Mouse (Mus musculus) hindbrain, embryonic 10.5 days (tissue): Measurements from ENCODE around the gene Ngdn. TPM values are rescaled to one million over a fixed set of nuclear protein-coding genes. Genes with fewer than 3 reads are reported as not detected.
"Not testable (repeated sequence)": the region's sequence is repeated elsewhere in the genome, so short reads cannot be mapped to it uniquely, and the experiment has no call there.

ENCODE experiments used
- DNase-seq: peaks from one replicate; pipeline ENCODE4 v3.0.0-alpha.2; 2017; ENCODE audit warnings: low spot score
- H3K27ac ChIP-seq: fragments of 300-500 bp; sonication (generic); 2 replicates; pipeline ENCODE4 v1.5.1; 2016; ENCODE audit warnings: mild to moderate bottlenecking, moderate library complexity
- H3K27me3 ChIP-seq: fragments of 300-500 bp; sonication (generic); 2 replicates; pipeline ENCODE4 v1.6.1; 2016; ENCODE audit warnings: mild to moderate bottlenecking; ENCODE audit not compliant: poor library complexity, insufficient read depth, severe bottlenecking
- H3K36me3 ChIP-seq: fragments of 300-500 bp; sonication (generic); 2 replicates; pipeline ENCODE4 v1.6.1; 2016; ENCODE audit warnings: mild to moderate bottlenecking, moderate library complexity
- H3K4me1 ChIP-seq: fragments of 300-500 bp; sonication (generic); replicated peaks from 2 replicates; pipeline ENCODE4 v1.6.1; 2016; ENCODE audit warnings: mild to moderate bottlenecking
- H3K4me3 ChIP-seq: fragments of 300-500 bp; sonication (generic); 2 replicates; pipeline ENCODE4 v1.5.1; 2016; ENCODE audit warnings: mild to moderate bottlenecking, moderate library complexity
- H3K9me3 ChIP-seq: fragments of 300-500 bp; sonication (generic); 2 replicates; pipeline ENCODE4 v1.6.1; 2016; ENCODE audit warnings: mild to moderate bottlenecking, moderate library complexity
- WGBS: fragments of 180-500 bp; shearing (Covaris S2); methylation state at CpG from one replicate; pipeline ENCODE4 v1.1.7; 2016; 5-methylcytosine and 5-hydroxymethylcytosine counted together
- polyA plus RNA-seq: library from polyadenylated mRNA; unstranded; fragments of >200 nt; fragmentation: Nextera tagmentation; extraction: Ambion mirVana; gene quantifications from 2 replicates; pipeline ENCODE4 v1.2.1, GENCODE M21; 2016

Ngdn gene
- polyA plus RNA-seq, 1 experiment from 2014 or later = 73.5 TPM

DNA sequence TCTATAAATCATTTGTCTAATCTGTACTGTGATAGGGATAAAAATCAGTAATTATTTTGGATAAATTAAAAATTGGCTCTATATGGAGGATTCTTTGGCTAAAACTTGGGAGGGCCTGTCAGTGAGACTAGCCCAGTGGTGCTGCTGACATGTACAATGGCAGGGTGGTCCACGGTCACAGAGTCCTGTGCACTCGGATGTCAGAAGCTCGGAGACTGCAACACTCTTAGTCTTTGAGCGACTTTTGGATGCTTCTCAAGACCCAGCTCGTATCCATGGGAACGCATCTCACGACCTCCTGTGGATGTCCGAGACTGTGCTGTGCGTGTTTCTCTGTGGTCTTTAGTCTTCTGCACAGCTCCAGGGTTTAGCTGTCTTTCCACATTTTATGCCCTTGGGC is 5.1 kb downstream of the Ngdn start:
- peaks cover 72% of the 10 kb centered on the region for H3K36me3 ChIP-seq
- no peak overlapping the region for H3K4me3 ChIP-seq
- no peaks in the 10 kb centered on the region for H3K9me3 ChIP-seq
- no peak for DNase-seq
- peaks cover 7% of the 10 kb centered on the region for H3K4me1 ChIP-seq
- H3K27me3 ChIP-seq = peaks cover 4% of the 10 kb centered on the region; the same call in 1 of the 2 replicates
- 48% methylated on average over 9 of the region's 9 CpGs for WGBS
- H3K27ac ChIP-seq = no peak overlapping the region

- 90% methylated on average over 15 of the region's 15 CpGs for WGBS
- no peak overlapping the region for H3K4me3 ChIP-seq
- no peaks in the 10 kb centered on the region for H3K9me3 ChIP-seq
- H3K4me1 ChIP-seq = peaks cover 10% of the 10 kb centered on the region
- DNase-seq = no peak
- peaks cover 14% of the 10 kb centered on the region; the same call in 1 of the 2 replicates for H3K27me3 ChIP-seq
- peaks cover 66% of the 10 kb centered on the region for H3K36me3 ChIP-seq
- H3K27ac ChIP-seq = no peak overlapping the region
These were observed 7.8 kb downstream of the Ngdn start for GRCm38 (mm10) chr14:55023011-55023410.

DNA sequence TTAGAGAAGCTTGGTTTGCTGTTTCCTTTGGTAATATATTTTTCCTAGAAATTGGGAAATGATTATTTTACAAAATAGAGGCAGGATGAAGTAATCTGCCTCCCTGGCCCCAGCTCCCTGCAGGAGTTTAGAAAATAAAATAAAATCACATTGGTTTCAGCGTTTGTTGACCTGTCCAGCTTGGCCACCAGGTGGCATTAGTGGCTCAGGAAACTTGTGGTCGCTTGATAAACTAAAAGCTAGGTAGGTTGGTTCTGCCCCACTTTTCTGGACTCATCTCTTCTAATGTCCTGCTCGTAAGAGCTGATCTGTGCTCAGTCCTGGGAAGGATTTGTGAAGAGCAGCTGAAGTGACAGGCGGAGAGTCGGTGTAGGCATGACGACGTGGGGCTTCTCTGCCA is 9.0 kb downstream of the Ngdn start:
- WGBS = 68% methylated on average over 7 of the region's 7 CpGs
- Histone ChIP-seq H3K4me3 (no peak overlapping the region), H3K27ac (no peak overlapping the region), H3K27me3 (peaks cover 14% of the 10 kb centered on the region; the same call in 1 of the 2 replicates), H3K9me3 (no peaks in the 10 kb centered on the region), H3K36me3 (peaks cover 60% of the 10 kb centered on the region), H3K4me1 (peaks cover 22% of the 10 kb centered on the region)
- DNase-seq = peak; percentile 47

DNA sequence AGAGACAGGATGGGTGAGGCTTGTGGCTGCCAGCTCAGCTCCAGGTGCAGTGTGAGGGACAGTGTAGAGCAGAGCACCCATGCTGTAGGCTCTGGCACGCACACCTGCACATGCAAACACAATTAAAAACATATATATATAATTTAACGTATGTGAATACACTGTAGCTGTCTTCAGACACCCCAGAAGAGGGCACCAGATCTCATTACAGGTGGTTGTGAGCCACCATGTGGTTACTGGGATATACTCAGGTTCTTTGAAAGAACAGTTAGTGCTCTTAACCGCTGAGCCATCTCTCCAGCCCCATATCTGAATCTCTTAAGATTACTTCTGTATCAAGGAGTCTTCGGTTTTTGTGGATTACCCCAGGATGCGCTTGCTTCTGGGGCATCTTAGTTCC is 10.3 kb downstream of the Ngdn start:
- 79% methylated on average over 5 of the region's 5 CpGs for WGBS
- Histone ChIP-seq H3K9me3 (no peaks in the 10 kb centered on the region), H3K4me1 (peaks cover 29% of the 10 kb centered on the region), H3K36me3 (peaks cover 52% of the 10 kb centered on the region), H3K27me3 (peaks cover 18% of the 10 kb centered on the region; the same call in 1 of the 2 replicates), H3K27ac (no peak overlapping the region), H3K4me3 (no peak overlapping the region)
- no peak for DNase-seq

- 23% methylated on average over 5 of the region's 5 CpGs for WGBS
- Histone ChIP-seq H3K9me3 (no peaks in the 10 kb centered on the region), H3K27me3 (peaks cover 22% of the 10 kb centered on the region; the same call in 1 of the 2 replicates), H3K36me3 (peaks cover 35% of the 10 kb centered on the region), H3K4me3 (no peak overlapping the region), H3K4me1 (peaks cover 32% of the 10 kb centered on the region), H3K27ac (peak overlapping the region; percentile 81)
- DNase-seq = peak; percentile 45
These were observed 12.0 kb downstream of the Ngdn start for GRCm38 (mm10) chr14:55027251-55027650.

- peak; percentile 14 for DNase-seq
- Histone ChIP-seq H3K36me3 (peaks cover 31% of the 10 kb centered on the region), H3K9me3 (no peaks in the 10 kb centered on the region), H3K27ac (peak overlapping the region; percentile 81), H3K4me1 (peaks cover 34% of the 10 kb centered on the region), H3K27me3 (peaks cover 22% of the 10 kb centered on the region; the same call in 1 of the 2 replicates), H3K4me3 (no peak overlapping the region; the same call in 1 of the 2 replicates)
- WGBS = 14% methylated on average over 6 of the region's 6 CpGs
These were observed 12.4 kb downstream of the Ngdn start for GRCm38 (mm10) chr14:55027653-55028052.

DNA sequence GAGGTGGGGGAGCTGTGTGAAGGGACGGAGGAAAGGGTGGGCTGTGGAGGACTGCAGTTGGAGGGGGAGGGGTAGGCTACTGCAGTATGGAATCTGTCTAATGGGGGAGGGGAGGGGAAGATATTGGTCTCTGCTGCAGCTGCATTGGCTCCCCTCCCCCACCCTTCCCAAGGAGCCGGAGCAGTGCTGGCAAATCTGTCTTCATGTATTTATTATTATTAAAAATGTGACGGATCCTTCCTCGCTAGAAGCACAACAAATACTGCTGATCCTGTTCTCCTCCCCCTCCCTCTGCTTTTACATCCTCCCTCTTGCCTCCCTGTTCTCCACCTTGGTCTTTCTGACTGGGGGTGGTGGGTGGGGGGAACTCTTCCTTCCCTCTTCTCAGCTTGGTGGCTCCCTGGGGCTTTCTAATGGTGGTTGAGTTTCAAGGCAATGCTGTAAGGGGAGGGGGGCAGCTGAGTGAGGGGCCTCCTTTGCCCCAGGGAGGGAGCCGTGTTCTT is 13.1 kb downstream of the Ngdn start:
- peak overlapping the region; percentile 29 for H3K4me3 ChIP-seq
- WGBS = 12% methylated on average over 5 of the region's 5 CpGs
- peak; percentile 42 for DNase-seq

GRCm38 (mm10) chr14:55029034-55029698 is 13.9 kb downstream of the Ngdn start:
- Histone ChIP-seq H3K9me3 (no peaks in the 10 kb centered on the region), H3K4me1 (peaks cover 42% of the 10 kb centered on the region), H3K27me3 (peaks cover 22% of the 10 kb centered on the region; the same call in 1 of the 2 replicates), H3K36me3 (peaks cover 17% of the 10 kb centered on the region), H3K4me3 (peak overlapping the region; percentile 29; the same call in 1 of the 2 replicates), H3K27ac (peak overlapping the region; percentile 81)
- DNase-seq = peak; percentile 31
- WGBS = 6% methylated on average over 11 of the region's 11 CpGs

More for the DNA sequence above, 13.1 kb downstream of the Ngdn start:
- H3K27me3 ChIP-seq = peaks cover 22% of the 10 kb centered on the region; the same call in 1 of the 2 replicates
- H3K4me1 ChIP-seq = peaks cover 41% of the 10 kb centered on the region
- H3K9me3 ChIP-seq = no peaks in the 10 kb centered on the region
- peak overlapping the region; percentile 81 for H3K27ac ChIP-seq
- peaks cover 24% of the 10 kb centered on the region for H3K36me3 ChIP-seq

DNA sequence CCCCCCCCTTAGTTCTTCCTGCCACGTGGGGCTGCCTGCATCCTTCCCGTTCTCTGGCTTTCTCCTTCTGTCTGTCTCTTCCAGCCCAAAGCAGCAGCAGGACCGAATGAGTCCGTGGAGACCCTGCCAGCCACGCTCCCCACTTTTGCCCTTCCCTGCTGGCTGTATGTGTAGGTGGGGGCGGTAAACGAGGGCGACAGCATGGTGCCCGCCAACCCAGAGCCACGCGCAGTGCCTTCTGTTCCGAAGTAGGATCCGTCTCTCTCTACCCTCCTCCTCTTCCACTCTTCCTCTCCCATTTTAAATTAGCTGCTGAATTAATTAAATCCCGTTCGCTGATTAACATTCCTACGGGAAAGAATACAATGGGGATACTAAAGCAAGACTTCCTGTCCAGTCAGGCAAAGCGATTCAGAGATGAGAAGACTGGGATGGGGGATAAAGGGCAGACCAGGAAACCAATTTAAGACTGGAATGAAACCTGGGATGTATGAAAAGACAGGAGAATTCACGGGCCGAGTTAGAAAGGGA is 17.5 kb downstream of the Ngdn start:
- WGBS = 39% methylated on average over 19 of the region's 19 CpGs
- peaks cover 35% of the 10 kb centered on the region for H3K4me1 ChIP-seq
- H3K9me3 ChIP-seq = no peaks in the 10 kb centered on the region
- DNase-seq = no peak
- peak overlapping the region; percentile 6; the same call in 1 of the 2 replicates for H3K27ac ChIP-seq
- peak overlapping the region; percentile 23; the same call in 1 of the 2 replicates for H3K4me3 ChIP-seq
- no peaks in the 10 kb centered on the region for H3K36me3 ChIP-seq
- peaks cover 7% of the 10 kb centered on the region; the same call in 1 of the 2 replicates for H3K27me3 ChIP-seq

DNA sequence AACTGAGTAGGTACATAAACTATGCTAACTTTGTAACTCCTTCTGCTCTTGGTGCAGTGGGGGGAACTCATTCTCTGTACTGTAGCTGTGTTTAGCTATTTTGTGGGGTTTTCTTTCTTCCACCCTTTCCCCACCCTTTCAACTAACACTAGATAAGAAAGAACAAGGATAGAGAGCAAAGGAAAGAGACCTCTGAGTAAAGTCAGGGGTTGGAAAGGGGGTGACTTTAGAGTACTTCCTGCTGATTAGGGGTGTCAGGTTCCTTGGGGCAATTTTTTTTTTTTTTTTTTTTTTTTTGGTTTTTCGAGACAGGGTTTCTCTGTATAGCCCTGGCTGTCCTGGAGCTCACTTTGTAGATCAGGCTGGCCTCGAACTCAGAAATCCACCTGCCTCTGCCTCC is 28.4 kb downstream of the Ngdn start:
- not testable (repeated sequence) for DNase-seq

GRCm38 (mm10) chr14:55047971-55048531 is 32.8 kb downstream of the Ngdn start:
- no peaks in the 10 kb centered on the region for H3K27me3 ChIP-seq
- no peaks in the 10 kb centered on the region for H3K36me3 ChIP-seq
- WGBS = 82% methylated on average over 2 of the region's 2 CpGs
- DNase-seq = no peak
- no peak overlapping the region for H3K27ac ChIP-seq
- H3K4me1 ChIP-seq = peaks cover 12% of the 10 kb centered on the region; the same call in 1 of the 2 replicates
- no peaks in the 10 kb centered on the region for H3K9me3 ChIP-seq
- no peak overlapping the region for H3K4me3 ChIP-seq

More for the DNA sequence above, 28.4 kb downstream of the Ngdn start:
- not testable (repeated sequence) for H3K36me3 ChIP-seq, H3K4me1 ChIP-seq, H3K27me3 ChIP-seq, H3K4me3 ChIP-seq, H3K9me3 ChIP-seq, H3K27ac ChIP-seq
- WGBS = 83% methylated on average over 1 of the region's 2 CpGs

DNA sequence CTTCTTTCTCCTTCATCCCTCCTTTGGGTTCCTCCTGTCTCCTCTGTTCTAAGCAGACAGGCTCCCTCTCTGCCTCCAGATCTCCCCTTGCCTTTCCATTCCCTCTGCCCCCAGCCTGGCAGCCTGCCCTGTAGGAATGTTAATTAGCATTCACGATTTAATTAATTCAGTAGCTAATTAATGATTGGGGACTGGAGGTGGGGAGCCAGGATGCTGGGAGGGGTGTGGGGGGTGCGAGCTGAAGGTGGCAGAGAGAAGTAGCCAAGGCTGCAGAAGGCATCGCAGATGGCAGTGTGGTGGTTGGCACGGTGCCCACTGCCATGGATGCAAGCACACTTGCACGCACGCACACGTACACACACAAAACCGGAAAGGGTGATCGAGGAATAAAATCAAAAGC is 37.2 kb downstream of the Ngdn start:
- WGBS = 89% methylated on average over 9 of the region's 9 CpGs
- H3K27ac ChIP-seq = no peak overlapping the region
- no peak for DNase-seq
- H3K4me3 ChIP-seq = no peak overlapping the region
- H3K27me3 ChIP-seq = no peaks in the 10 kb centered on the region
- no peaks in the 10 kb centered on the region for H3K36me3 ChIP-seq
- peaks cover 15% of the 10 kb centered on the region; the same call in 1 of the 2 replicates for H3K4me1 ChIP-seq
- H3K9me3 ChIP-seq = no peaks in the 10 kb centered on the region

GRCm38 (mm10) chr14:55053050-55053449 is 37.8 kb downstream of the Ngdn start:
- 88% methylated on average over 4 of the region's 4 CpGs for WGBS
- no peak for DNase-seq
- H3K36me3 ChIP-seq = no peaks in the 10 kb centered on the region
- H3K9me3 ChIP-seq = no peaks in the 10 kb centered on the region
- peaks cover 15% of the 10 kb centered on the region; the same call in 1 of the 2 replicates for H3K4me1 ChIP-seq
- no peaks in the 10 kb centered on the region for H3K27me3 ChIP-seq
- no peak overlapping the region for H3K27ac ChIP-seq
- no peak overlapping the region for H3K4me3 ChIP-seq
